Mouse (Mus musculus) neural tube, embryonic 13.5 days (tissue): ENCODE results near the gene Alg14. TPM values are rescaled to one million over a fixed set of nuclear protein-coding genes. Genes with fewer than 3 reads are reported as not detected.

Experiments
- ATAC-seq: fragments of 200-750 bp; cut with Nextera tagmentation; 2 replicates; pipeline ENCODE4 v1.8.0; 2017; ENCODE audit warnings: low read depth, mild to moderate bottlenecking, moderate TSS enrichment, moderate library complexity
- H3K27ac ChIP-seq: fragments of 300-500 bp; sonication (generic); replicated peaks from 2 replicates; pipeline ENCODE4 v1.5.1; 2015; ENCODE audit warnings: moderate library complexity, mild to moderate bottlenecking, inconsistent platforms
- H3K27me3 ChIP-seq: fragments of 300-500 bp; sonication (generic); 2 replicates; pipeline ENCODE4 v1.6.1; 2015; ENCODE audit warnings: mild to moderate bottlenecking, inconsistent platforms
- H3K36me3 ChIP-seq: fragments of 300-500 bp; sonication (generic); 2 replicates; pipeline ENCODE4 v1.6.1; 2015; ENCODE audit warnings: mild to moderate bottlenecking, inconsistent platforms
- H3K4me1 ChIP-seq: fragments of 300-500 bp; sonication (generic); replicated peaks from 2 replicates; pipeline ENCODE4 v1.6.1; 2015; ENCODE audit warnings: inconsistent platforms
- H3K4me2 ChIP-seq: fragments of 300-500 bp; sonication (generic); 2 replicates; pipeline ENCODE4 v1.6.1; 2015; ENCODE audit warnings: inconsistent platforms, mild to moderate bottlenecking, moderate library complexity
- H3K4me3 ChIP-seq: fragments of 300-500 bp; sonication (generic); 2 replicates; pipeline ENCODE4 v1.5.1; 2015; ENCODE audit warnings: mild to moderate bottlenecking, inconsistent platforms
- H3K9ac ChIP-seq: fragments of 300-500 bp; sonication (generic); 2 replicates; pipeline ENCODE4 v1.6.1; 2015; ENCODE audit warnings: moderate library complexity, mild to moderate bottlenecking, inconsistent platforms
- H3K9me3 ChIP-seq: fragments of 300-500 bp; sonication (generic); 2 replicates; pipeline ENCODE4 v1.6.1; 2016; ENCODE audit warnings: inconsistent platforms
- WGBS: fragments of 180-500 bp; shearing (Covaris S2); methylation state at CpG from one replicate; pipeline ENCODE4 v1.1.7; 2015; 5-methylcytosine and 5-hydroxymethylcytosine counted together
- polyA plus RNA-seq: library from polyadenylated mRNA; unstranded; fragments of >200 nt; fragmentation: Nextera tagmentation; extraction: Ambion mirVana; gene quantifications from 2 replicates; pipeline ENCODE4 v1.2.1, GENCODE M21; 2015

The Alg14 gene
- polyA plus RNA-seq, 1 experiment from 2014 or later: 39.3 TPM

DNA sequence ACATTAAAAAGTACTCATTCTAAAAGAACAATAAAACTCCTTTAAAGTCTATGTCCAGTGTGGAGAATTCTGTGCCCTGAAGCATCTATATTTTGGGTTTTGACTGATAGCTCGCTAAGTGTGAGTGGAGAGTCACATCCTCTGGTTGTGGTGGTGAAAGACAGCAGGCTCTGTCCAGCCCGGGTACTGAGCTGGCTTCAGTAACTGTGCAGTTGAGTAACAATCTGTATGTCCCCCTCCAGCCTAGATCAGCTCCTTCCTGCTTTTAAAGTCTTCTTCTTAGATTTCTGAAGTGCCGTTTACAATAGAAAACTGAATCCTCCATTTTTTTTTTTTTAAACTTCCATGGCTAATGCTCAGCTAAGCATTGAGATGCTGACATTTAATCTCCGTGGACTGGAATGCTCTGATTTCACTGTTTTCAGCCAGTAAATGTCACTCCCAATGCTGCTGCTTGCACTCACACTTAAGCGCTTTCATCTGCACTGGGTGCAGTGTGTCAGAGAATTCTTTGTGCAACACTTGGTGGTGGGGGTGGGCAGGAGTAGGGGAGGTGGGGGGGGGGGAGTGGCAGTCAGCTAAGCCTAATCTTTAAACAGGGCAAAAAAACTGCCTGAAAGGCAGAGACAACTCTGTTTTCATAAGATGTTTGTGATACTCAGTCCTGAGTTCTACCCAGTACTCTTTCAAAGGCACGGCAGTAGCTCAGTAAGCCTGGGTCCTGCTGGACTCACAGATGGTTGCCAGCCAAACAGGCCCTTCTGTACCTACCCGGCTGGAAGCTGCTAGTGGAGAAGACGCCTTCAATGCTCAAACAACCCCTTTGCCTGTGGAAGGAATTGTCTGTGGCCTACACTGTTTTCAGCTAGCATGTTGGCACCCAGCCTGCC lies 52.7 kb downstream of the Alg14 start:
- H3K4me3 ChIP-seq: no peak overlapping the region
- peaks cover 44% of the 10 kb centered on the region for H3K4me1 ChIP-seq
- no peak for ATAC-seq
- no peaks in the 10 kb centered on the region for H3K9me3 ChIP-seq
- H3K27ac ChIP-seq: peak overlapping the region; percentile 52; the same call in 1 of the 2 replicates
- 47% methylated on average over 8 of the region's 8 CpGs for WGBS
- H3K27me3 ChIP-seq: no peaks in the 10 kb centered on the region
- no peak overlapping the region for H3K4me2 ChIP-seq
- no peaks in the 10 kb centered on the region for H3K36me3 ChIP-seq
- no peak overlapping the region for H3K9ac ChIP-seq

DNA sequence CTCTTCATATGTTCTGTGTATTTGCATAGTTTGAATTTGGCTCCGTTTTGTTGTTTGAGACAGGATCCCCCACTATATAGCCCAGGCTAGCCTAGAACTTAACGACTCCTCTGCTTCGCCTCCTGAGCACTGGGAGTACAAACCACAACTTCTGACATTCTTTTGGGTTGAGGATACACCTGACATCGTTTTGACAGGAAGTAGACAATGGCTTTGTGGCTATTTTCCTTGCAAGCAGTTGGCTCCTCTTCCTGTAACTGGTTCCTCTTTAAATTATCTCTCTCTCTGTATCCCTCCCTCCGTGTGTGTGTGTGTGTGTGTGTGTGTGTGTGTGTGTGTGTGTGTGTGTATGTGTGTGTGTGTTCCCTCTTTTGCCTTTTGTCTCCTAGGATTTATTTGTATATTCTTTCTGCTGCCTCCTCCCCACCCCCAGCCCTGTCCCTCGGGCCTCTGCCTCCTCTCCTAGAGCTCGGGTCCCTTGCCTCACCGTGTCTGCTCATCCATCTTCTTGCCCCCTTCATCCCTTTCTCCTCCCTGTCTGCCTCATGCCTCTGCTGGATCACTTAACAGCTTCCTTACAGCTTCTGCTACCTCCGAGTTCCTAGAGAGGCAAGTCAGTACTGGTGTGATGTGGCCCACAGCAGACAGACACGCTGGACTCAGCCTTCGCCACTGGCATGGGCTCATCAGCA lies 53.5 kb downstream of the Alg14 start:
- no peaks in the 10 kb centered on the region for H3K27me3 ChIP-seq
- H3K4me1 ChIP-seq: peaks cover 52% of the 10 kb centered on the region
- ATAC-seq: no peak
- 58% methylated on average over 11 of the region's 11 CpGs for WGBS
- no peak overlapping the region for H3K9ac ChIP-seq
- no peak overlapping the region for H3K4me3 ChIP-seq
- H3K9me3 ChIP-seq: no peaks in the 10 kb centered on the region
- no peak overlapping the region for H3K4me2 ChIP-seq
- H3K27ac ChIP-seq: peak overlapping the region; percentile 52; the same call in 1 of the 2 replicates
- H3K36me3 ChIP-seq: no peaks in the 10 kb centered on the region

DNA sequence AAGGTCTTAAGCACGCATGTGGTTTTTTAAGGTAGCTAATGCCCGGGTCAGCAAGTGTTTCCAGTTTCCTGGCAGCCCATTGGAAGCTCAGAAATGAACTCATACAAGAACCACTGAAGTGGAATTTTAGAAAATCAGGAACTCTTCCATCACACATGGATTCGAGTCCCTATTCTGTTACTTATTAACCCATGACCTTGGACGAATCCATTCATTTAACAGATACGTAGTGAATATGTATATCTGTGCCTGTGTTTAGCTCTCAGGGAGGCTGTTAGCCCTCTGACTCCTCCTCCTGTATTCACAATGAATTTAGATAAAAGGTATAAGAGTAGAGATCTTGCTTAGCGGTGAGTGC lies 54.0 kb downstream of the Alg14 start:
- WGBS: 70% methylated on average over 6 of the region's 6 CpGs
- H3K4me2 ChIP-seq: no peak overlapping the region
- H3K36me3 ChIP-seq: no peaks in the 10 kb centered on the region
- H3K4me1 ChIP-seq: peaks cover 55% of the 10 kb centered on the region
- no peak overlapping the region for H3K27ac ChIP-seq
- H3K9me3 ChIP-seq: no peaks in the 10 kb centered on the region
- no peak overlapping the region for H3K4me3 ChIP-seq
- H3K27me3 ChIP-seq: no peaks in the 10 kb centered on the region
- ATAC-seq: no peak
- no peak overlapping the region for H3K9ac ChIP-seq

DNA sequence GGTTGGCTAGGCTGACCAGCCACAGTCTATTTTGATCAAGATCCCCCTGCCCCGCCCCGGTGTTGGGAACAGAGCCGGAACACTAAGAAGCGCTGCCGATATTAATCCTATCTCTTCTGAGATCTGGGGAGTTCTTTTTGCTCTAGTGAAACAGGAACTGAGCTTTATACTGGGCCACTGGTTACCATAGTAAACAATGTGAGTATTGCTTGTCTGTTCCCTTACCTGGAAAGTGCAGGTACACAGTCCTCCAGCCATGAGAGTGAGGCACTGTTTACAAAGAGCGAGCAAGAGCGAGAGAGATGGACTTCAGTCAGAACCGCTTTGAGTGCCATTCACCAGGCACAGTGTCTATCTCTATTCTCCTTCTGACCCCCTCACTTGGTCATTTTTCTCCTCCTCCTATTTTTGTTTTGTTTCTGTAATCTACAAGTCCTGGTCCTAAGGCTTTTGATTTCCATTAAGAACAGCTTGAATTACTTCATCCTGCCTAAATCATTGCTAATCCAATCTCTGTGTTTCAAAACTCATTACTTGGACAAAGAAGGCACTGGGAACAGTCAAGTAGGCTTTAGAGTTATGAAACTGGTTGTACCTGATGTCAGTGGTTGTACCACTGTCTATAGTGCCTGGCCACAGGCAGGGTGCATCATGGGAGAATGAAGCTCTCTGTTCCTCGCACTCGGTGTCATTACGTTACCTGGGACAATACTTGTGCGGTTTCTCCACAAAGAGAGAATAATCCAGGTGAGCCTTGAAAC lies 55.1 kb downstream of the Alg14 start:
- peaks cover 55% of the 10 kb centered on the region for H3K4me1 ChIP-seq
- no peaks in the 10 kb centered on the region for H3K9me3 ChIP-seq
- 94% methylated on average over 12 of the region's 12 CpGs for WGBS
- H3K9ac ChIP-seq: no peak overlapping the region
- no peak overlapping the region for H3K4me2 ChIP-seq
- no peak for ATAC-seq
- H3K4me3 ChIP-seq: no peak overlapping the region
- H3K27ac ChIP-seq: no peak overlapping the region
- no peaks in the 10 kb centered on the region for H3K36me3 ChIP-seq
- H3K27me3 ChIP-seq: no peaks in the 10 kb centered on the region

DNA sequence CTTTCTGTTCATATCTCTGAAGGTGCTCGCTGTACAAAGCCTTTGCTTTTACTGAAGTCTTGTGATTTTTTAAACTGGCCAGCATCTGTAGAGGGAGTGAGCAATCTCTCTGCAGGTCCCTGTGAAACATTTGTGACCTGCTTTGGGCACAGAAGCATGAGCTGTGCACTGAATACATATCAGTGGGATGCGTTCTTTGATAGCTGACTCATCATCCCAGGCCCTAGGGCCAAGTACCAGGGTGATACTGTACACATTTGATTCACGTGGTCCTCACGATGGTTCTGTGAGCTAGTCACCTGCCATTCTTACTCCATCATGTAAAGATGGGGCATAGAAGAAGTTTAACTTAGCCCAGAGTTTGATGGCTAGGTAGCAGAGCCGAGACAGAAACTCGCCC lies 57.2 kb downstream of the Alg14 start:
- Histone ChIP-seq H3K4me1 (peaks cover 55% of the 10 kb centered on the region), H3K4me2 (no peak overlapping the region), H3K9me3 (no peaks in the 10 kb centered on the region), H3K9ac (0 out of 2 replicates have a peak overlapping the region, but pooled peaks have one; percentile 28), H3K4me3 (no peak overlapping the region), H3K27ac (no peak overlapping the region; the same call in 1 of the 2 replicates), H3K27me3 (no peaks in the 10 kb centered on the region), H3K36me3 (no peaks in the 10 kb centered on the region)
- 71% methylated on average over 6 of the region's 6 CpGs for WGBS
- no peak for ATAC-seq

DNA sequence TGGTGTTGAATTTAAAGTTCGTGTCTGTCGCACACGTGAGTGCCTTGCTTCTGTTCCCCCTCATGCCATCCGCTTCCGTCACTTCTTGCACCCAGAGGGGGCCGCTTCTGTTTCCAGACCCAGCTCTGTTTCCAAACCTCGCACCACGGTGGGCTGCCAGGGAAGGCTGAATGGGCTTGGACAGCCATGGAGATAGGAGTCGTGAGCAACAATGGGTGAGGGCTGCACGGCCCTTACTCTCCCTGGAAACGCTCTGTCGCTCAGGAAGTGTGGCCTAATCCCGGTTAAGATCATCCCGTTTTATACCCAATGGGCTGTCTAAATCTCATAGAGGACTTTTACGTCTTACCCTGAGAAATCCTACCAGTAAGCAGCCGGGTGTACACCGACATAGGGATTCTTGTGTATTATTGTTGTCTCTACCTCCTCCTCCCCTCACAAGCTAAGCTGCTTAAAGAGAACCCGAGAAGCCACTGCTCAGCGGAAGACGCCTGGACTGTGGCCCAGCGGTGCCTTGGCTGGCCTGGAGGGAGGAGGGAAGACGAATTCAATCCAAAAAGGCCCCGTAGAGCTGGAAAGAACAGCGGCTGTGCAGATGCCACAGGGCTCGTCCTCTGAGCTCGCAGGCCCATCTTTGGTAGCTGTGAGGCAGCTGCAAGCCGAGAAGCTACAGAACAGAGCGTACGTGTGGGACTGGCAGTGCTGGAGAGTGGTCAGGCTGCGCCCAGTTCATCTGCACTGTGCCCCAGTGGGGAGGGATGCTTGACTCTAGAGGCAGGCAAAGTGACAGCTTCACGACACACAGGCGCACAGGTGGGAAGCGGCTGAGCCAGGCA lies 58.0 kb downstream of the Alg14 start:
- Histone ChIP-seq H3K4me3 (no peak overlapping the region), H3K9ac (no peak overlapping the region), H3K4me2 (0 out of 2 replicates have a peak overlapping the region, but pooled peaks have one; percentile 11), H3K36me3 (no peaks in the 10 kb centered on the region), H3K27ac (peak overlapping the region; percentile 46), H3K9me3 (no peaks in the 10 kb centered on the region), H3K27me3 (no peaks in the 10 kb centered on the region), H3K4me1 (peaks cover 49% of the 10 kb centered on the region)
- ATAC-seq: peak; percentile 72
- 48% methylated on average over 32 of the region's 33 CpGs for WGBS

DNA sequence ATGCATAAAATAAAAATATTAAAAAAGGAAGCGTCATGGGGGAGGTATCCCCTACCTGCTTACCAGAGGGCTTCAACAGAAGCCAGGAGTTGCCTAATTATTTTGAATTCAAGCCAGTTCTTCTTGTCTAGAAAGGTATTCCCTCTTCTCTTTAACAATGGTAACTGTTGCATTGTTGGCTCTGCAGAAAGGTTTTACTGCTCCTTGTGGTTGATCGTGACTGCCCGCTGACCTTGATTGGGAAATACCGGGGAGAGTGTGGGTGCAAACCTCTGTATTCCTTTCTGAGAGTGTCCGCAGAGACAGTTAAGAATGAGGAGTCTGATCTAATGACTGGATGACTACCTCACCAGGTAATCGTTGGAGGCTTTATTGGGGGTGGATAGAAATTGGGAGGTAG lies 59.7 kb downstream of the Alg14 start:
- Histone ChIP-seq H3K9ac (no peak overlapping the region), H3K4me3 (no peak overlapping the region), H3K27ac (no peak overlapping the region), H3K9me3 (no peaks in the 10 kb centered on the region), H3K27me3 (no peaks in the 10 kb centered on the region), H3K4me1 (peaks cover 36% of the 10 kb centered on the region), H3K36me3 (no peaks in the 10 kb centered on the region), H3K4me2 (no peak overlapping the region)
- 86% methylated on average over 6 of the region's 6 CpGs for WGBS
- no peak for ATAC-seq

DNA sequence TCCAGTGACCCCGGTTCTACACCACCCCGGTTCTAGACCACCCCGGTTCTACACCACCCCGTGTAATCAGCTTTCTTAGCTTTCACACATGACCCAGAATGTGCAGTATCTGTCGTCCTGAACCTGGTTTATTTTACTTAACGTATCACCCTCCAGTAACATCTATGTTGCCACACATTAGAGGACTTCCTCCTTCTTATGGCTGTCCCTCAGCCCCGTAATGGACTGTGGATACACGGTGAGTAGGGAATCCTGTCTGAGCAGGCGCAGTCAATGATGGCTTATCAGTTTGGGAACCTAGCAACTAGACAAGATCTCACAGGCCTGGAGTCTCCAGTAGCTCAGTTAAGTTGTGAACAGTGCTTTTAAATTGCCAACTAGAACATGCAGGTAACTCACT lies 62.7 kb downstream of the Alg14 start:
- no peak overlapping the region for H3K4me2 ChIP-seq
- H3K27ac ChIP-seq: no peak overlapping the region
- no peak overlapping the region for H3K9ac ChIP-seq
- H3K9me3 ChIP-seq: no peaks in the 10 kb centered on the region
- H3K4me3 ChIP-seq: no peak overlapping the region
- ATAC-seq: no peak
- H3K27me3 ChIP-seq: no peaks in the 10 kb centered on the region
- H3K4me1 ChIP-seq: peaks cover 11% of the 10 kb centered on the region
- 93% methylated on average over 9 of the region's 9 CpGs for WGBS
- H3K36me3 ChIP-seq: no peaks in the 10 kb centered on the region

DNA sequence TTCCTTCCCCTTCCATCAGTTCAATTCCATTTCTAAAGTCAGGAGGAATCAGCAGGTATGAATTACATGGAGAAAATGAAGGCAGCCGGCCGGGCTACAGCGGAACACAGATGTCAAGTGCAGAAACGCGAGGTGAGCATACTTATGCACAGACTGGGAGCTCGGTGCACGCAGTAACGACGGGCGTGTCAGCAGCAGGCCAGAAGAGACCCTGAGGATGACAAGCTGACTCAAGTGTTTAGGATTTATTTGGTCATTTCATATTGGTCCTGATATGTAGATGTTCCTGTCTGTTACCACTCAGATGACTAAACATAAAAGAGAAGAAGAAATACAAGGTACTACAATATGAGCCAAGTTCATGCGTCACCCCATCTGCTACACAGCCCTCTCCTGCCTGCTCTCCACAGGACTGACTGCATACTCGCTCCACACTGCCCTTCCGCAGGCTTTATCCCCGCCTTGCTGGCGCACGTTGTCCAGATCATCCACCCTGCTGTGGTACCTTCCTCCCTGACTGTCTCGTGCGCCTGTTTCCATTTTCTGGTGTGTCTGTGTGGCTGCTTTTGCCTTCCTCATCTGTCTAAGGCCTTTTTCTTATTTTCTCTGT lies 63.4 kb downstream of the Alg14 start:
- WGBS: 85% methylated on average over 18 of the region's 18 CpGs
- Histone ChIP-seq H3K36me3 (no peaks in the 10 kb centered on the region), H3K27me3 (no peaks in the 10 kb centered on the region), H3K4me3 (no peak overlapping the region), H3K4me1 (peaks cover 5% of the 10 kb centered on the region), H3K4me2 (no peak overlapping the region), H3K9me3 (no peaks in the 10 kb centered on the region), H3K9ac (no peak overlapping the region), H3K27ac (no peak overlapping the region)
- ATAC-seq: no peak

DNA sequence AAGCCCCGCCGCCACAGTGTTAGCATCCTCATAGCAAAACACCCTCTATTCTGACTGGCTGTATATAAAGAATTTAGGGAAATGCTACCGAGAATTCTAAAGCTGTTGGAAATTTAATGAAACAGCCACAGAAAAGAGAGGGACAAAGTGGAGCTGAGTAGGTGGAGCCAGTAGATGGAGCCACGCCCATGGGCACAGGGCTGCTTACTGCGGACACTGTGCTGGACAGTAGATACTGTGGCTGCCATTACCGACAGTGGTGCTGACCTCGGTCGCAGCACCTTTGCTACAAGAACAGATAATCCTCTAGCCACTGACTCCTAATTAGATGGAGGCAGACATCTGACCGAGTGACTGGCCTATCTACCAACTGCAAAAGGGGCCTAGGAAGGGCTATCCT lies 64.0 kb downstream of the Alg14 start:
- no peaks in the 10 kb centered on the region for H3K9me3 ChIP-seq
- no peak overlapping the region for H3K9ac ChIP-seq
- 87% methylated on average over 9 of the region's 9 CpGs for WGBS
- no peak overlapping the region for H3K27ac ChIP-seq
- H3K4me3 ChIP-seq: no peak overlapping the region
- ATAC-seq: no peak
- no peaks in the 10 kb centered on the region; the same call in 1 of the 2 replicates for H3K4me1 ChIP-seq
- H3K36me3 ChIP-seq: no peaks in the 10 kb centered on the region
- no peaks in the 10 kb centered on the region for H3K27me3 ChIP-seq
- H3K4me2 ChIP-seq: no peak overlapping the region

DNA sequence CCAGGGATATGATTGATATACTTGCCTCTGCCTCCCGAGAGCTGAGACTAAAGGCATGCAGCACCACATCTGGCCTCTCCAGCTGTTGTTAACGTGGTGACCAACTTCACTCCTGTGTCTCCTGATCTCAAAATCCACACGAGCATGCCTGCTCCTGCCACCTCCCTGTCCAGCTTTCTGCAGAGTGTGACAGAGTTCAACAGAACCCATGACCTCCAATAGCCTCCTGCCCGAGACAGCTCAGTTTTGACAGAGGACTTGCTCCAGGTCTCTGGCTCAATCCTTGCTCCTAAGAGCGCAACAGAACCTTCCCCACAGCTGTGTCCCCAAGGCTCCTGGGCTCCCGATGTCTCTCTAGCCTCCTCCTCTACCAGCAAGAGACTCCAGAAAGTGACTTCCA lies 64.5 kb downstream of the Alg14 start:
- Histone ChIP-seq H3K27ac (no peak overlapping the region), H3K4me3 (no peak overlapping the region), H3K9me3 (no peaks in the 10 kb centered on the region), H3K27me3 (no peaks in the 10 kb centered on the region), H3K9ac (no peak overlapping the region), H3K4me1 (no peaks in the 10 kb centered on the region; the same call in 1 of the 2 replicates), H3K4me2 (no peak overlapping the region), H3K36me3 (no peaks in the 10 kb centered on the region)
- no peak for ATAC-seq
- 81% methylated on average over 6 of the region's 6 CpGs for WGBS
